Mouse (Mus musculus) heart, embryonic 15.5 days (tissue): Measurements from ENCODE around the gene Ppp1r18. TPM values are rescaled to one million over a fixed set of nuclear protein-coding genes. Genes with fewer than 3 reads are reported as not detected.

Source experiments
- ATAC-seq: fragments of 200-750 bp; cut with Nextera tagmentation; replicated peaks from 2 replicates; pipeline ENCODE4 v1.8.0; 2017; ENCODE audit warnings: low read depth, moderate TSS enrichment; ENCODE audit not compliant: insufficient number of reproducible peaks, insufficient read depth, low FRiP score
- H3K27ac ChIP-seq: fragments of 300-500 bp; sonication (generic); 2 replicates; pipeline ENCODE4 v1.5.1; 2015; ENCODE audit warnings: mild to moderate bottlenecking, inconsistent platforms
- H3K27me3 ChIP-seq: fragments of 300-500 bp; sonication (generic); 2 replicates; pipeline ENCODE4 v1.6.1; 2015; ENCODE audit warnings: inconsistent platforms
- H3K36me3 ChIP-seq: fragments of 300-500 bp; sonication (generic); 2 replicates; pipeline ENCODE4 v1.6.1; 2015; ENCODE audit warnings: mild to moderate bottlenecking, inconsistent platforms
- H3K4me1 ChIP-seq: fragments of 300-500 bp; sonication (generic); replicated peaks from 2 replicates; pipeline ENCODE4 v1.6.1; 2015; ENCODE audit warnings: inconsistent platforms
- H3K4me2 ChIP-seq: fragments of 300-500 bp; sonication (generic); 2 replicates; pipeline ENCODE4 v1.6.1; 2015; ENCODE audit warnings: inconsistent platforms, mild to moderate bottlenecking, moderate library complexity
- H3K4me3 ChIP-seq: fragments of 300-500 bp; sonication (generic); 2 replicates; pipeline ENCODE4 v1.5.1; 2015; ENCODE audit warnings: mild to moderate bottlenecking, inconsistent platforms
- H3K9ac ChIP-seq: fragments of 300-500 bp; sonication (generic); 2 replicates; pipeline ENCODE4 v1.6.1; 2015; ENCODE audit warnings: mild to moderate bottlenecking, inconsistent platforms
- H3K9me3 ChIP-seq: fragments of 300-500 bp; sonication (generic); replicated peaks from 2 replicates; pipeline ENCODE4 v1.6.1; 2016; ENCODE audit warnings: inconsistent platforms
- WGBS: fragments of 180-500 bp; shearing (Covaris S2); methylation state at CpG from one replicate; pipeline ENCODE4 v1.1.7; 2015; ENCODE audit warnings: mixed read lengths; 5-methylcytosine and 5-hydroxymethylcytosine counted together
- polyA plus RNA-seq: library from polyadenylated mRNA; unstranded; fragments of >200 nt; fragmentation: Nextera tagmentation; extraction: Ambion mirVana; gene quantifications from 2 replicates; pipeline ENCODE4 v1.2.1, GENCODE M21; 2015

Gene Ppp1r18
- polyA plus RNA-seq, 1 experiment from 2014 or later: 17.9 TPM

- ATAC-seq: peak; percentile 18; the same call in 1 of the 2 replicates
Measured at GRCm38 (mm10) chr17:35873774-35874519, 8.6 kb downstream of the Ppp1r18 start.

GRCm38 (mm10) chr17:35874721-35875120 is 9.3 kb downstream of the Ppp1r18 start:
- H3K9ac ChIP-seq: no peak overlapping the region
- ATAC-seq: no peak

More at GRCm38 (mm10) chr17:35873774-35874519, 8.6 kb downstream of the Ppp1r18 start:
- Histone ChIP-seq H3K4me2 (peak overlapping the region; percentile 43), H3K4me3 (0 out of 2 replicates have a peak overlapping the region, but pooled peaks have one; percentile 7), H3K27ac (peak overlapping the region; percentile 4; the same call in 1 of the 2 replicates), H3K9me3 (no peaks in the 10 kb centered on the region), H3K9ac (0 out of 2 replicates have a peak overlapping the region, but pooled peaks have one; percentile 28), H3K27me3 (no peaks in the 10 kb centered on the region), H3K4me1 (peaks cover 42% of the 10 kb centered on the region), H3K36me3 (peaks cover 23% of the 10 kb centered on the region)
- 23% methylated on average over 21 of the region's 21 CpGs for WGBS

GRCm38 (mm10) chr17:35879245-35880057 is 14.1 kb downstream of the Ppp1r18 start, which contains the start of gene Dhx16:
TSS of gene Dhx16 (plus strand) at chr17:35879819.
- Histone ChIP-seq H3K4me3 (peak within 1 kb of the TSS; percentile 86), H3K4me1 (peaks cover 15% of the 10 kb centered on the region), H3K36me3 (peaks cover 47% of the 10 kb centered on the region), H3K27me3 (no peaks in the 10 kb centered on the region), H3K9ac (peak within 1 kb of the TSS; percentile 84), H3K4me2 (peak within 1 kb of the TSS; percentile 74), H3K27ac (peak within 1 kb of the TSS; percentile 59), H3K9me3 (no peaks in the 10 kb centered on the region)
- ATAC-seq: peak; percentile 84
- 7% methylated on average over 57 of the region's 66 CpGs for WGBS

More at GRCm38 (mm10) chr17:35874721-35875120, 9.3 kb downstream of the Ppp1r18 start:
- Histone ChIP-seq H3K27ac (no peak overlapping the region), H3K27me3 (no peaks in the 10 kb centered on the region), H3K4me2 (no peak overlapping the region), H3K4me3 (no peak overlapping the region), H3K9me3 (no peaks in the 10 kb centered on the region), H3K36me3 (peaks cover 23% of the 10 kb centered on the region), H3K4me1 (peaks cover 37% of the 10 kb centered on the region)
- WGBS: 74% methylated on average over 6 of the region's 6 CpGs

- Histone ChIP-seq H3K27ac (no peak overlapping the region), H3K27me3 (no peaks in the 10 kb centered on the region), H3K4me1 (peaks cover 15% of the 10 kb centered on the region), H3K4me3 (no peak overlapping the region), H3K4me2 (no peak overlapping the region), H3K9me3 (no peaks in the 10 kb centered on the region), H3K9ac (no peak overlapping the region), H3K36me3 (peaks cover 58% of the 10 kb centered on the region)
- no peak for ATAC-seq
- 92% methylated on average over 17 of the region's 17 CpGs for whole genome bisulfite sequencing
Measured at GRCm38 (mm10) chr17:35882924-35883323, 17.5 kb downstream of the Ppp1r18 start.

- no peaks in the 10 kb centered on the region for H3K9me3 ChIP-seq
- H3K36me3 ChIP-seq: peaks cover 67% of the 10 kb centered on the region
- 95% methylated on average over 14 of the region's 14 CpGs for WGBS
- no peak overlapping the region for H3K4me3 ChIP-seq
- peaks cover 15% of the 10 kb centered on the region for H3K4me1 ChIP-seq
- H3K27me3 ChIP-seq: no peaks in the 10 kb centered on the region
- no peak overlapping the region for H3K27ac ChIP-seq
- ATAC-seq: no peak
- H3K4me2 ChIP-seq: no peak overlapping the region
- no peak overlapping the region for H3K9ac ChIP-seq
Measured at GRCm38 (mm10) chr17:35883777-35884176, 18.4 kb downstream of the Ppp1r18 start.

GRCm38 (mm10) chr17:35887725-35888124 is 22.3 kb downstream of the Ppp1r18 start:
- H3K4me2 ChIP-seq: no peak overlapping the region
- no peaks in the 10 kb centered on the region for H3K9me3 ChIP-seq
- H3K9ac ChIP-seq: no peak overlapping the region
- H3K4me3 ChIP-seq: no peak overlapping the region
- H3K27ac ChIP-seq: no peak overlapping the region
- WGBS: 66% methylated on average over 16 of the region's 17 CpGs
- peaks cover 88% of the 10 kb centered on the region for H3K36me3 ChIP-seq
- no peak for ATAC-seq
- no peaks in the 10 kb centered on the region for H3K4me1 ChIP-seq
- H3K27me3 ChIP-seq: no peaks in the 10 kb centered on the region

- Histone ChIP-seq H3K9me3 (no peaks in the 10 kb centered on the region), H3K9ac (peak within 1 kb of the TSS; percentile 89), H3K36me3 (peaks cover 29% of the 10 kb centered on the region), H3K27me3 (no peaks in the 10 kb centered on the region), H3K4me2 (peak within 1 kb of the TSS; percentile 97), H3K4me1 (peaks cover 13% of the 10 kb centered on the region), H3K4me3 (peak within 1 kb of the TSS; percentile 91), H3K27ac (peak within 1 kb of the TSS; percentile 89)
- WGBS: under 1% methylated on average over 85 of the region's 86 CpGs
- ATAC-seq: peak; percentile 93
Measured at GRCm38 (mm10) chr17:35896781-35897643, 31.6 kb downstream of the Ppp1r18 start, which contains the start of gene 2310061I04Rik. TSS of gene 2310061I04Rik (minus strand) at chr17:35897431.

GRCm38 (mm10) chr17:35897644-35898573 is 32.5 kb downstream of the Ppp1r18 start:
- H3K4me3 ChIP-seq: peak overlapping the region; percentile 91
- peak overlapping the region; percentile 89 for H3K27ac ChIP-seq
- H3K4me1 ChIP-seq: peaks cover 16% of the 10 kb centered on the region
- no peaks in the 10 kb centered on the region for H3K9me3 ChIP-seq
- peak overlapping the region; percentile 97 for H3K4me2 ChIP-seq
- no peaks in the 10 kb centered on the region for H3K27me3 ChIP-seq
- WGBS: 41% methylated on average over 23 of the region's 23 CpGs
- no peak for ATAC-seq
- peaks cover 21% of the 10 kb centered on the region for H3K36me3 ChIP-seq
- H3K9ac ChIP-seq: peak overlapping the region; percentile 44

GRCm38 (mm10) chr17:35900636-35901035 is 35.2 kb downstream of the Ppp1r18 start:
- 83% methylated on average over 3 of the region's 3 CpGs for WGBS
- Histone ChIP-seq H3K27ac (no peak overlapping the region), H3K4me2 (no peak overlapping the region), H3K9me3 (no peaks in the 10 kb centered on the region), H3K36me3 (0 out of 2 replicates have a peak, but pooled peaks cover 6% of the 10 kb centered on the region), H3K9ac (no peak overlapping the region), H3K4me3 (no peak overlapping the region), H3K27me3 (no peaks in the 10 kb centered on the region), H3K4me1 (peaks cover 32% of the 10 kb centered on the region)
- no peak for ATAC-seq
